Comparison of ENCODE assay signal across 9 mouse cellular contexts in the genomic region with DNA sequence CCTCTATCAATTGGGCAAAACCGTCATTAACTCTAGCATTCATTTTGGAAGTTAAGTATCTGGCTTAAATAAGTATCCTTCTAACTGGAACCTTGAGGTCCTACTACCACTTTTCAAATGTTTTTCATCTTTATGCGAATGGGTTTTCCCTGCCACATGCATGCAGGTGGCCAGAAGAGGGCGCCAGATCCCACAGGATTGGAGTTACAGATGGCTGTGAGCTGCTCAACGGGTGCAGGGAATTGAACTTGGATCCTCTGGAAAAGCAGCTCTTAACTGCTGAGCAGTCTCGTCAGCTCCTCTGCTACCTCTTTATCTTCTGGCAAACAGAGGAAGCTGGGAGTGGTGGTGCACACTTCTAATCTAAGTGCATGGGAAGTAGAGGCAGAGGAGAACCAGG. TPM values are rescaled to one million over a fixed set of nuclear protein-coding genes. Genes with fewer than 3 reads are reported as not detected.
DNase-seq lines count a peak whose midpoint lies in the region; ATAC-seq and TF ChIP-seq lines count a peak whose summit lies in the region.
"Had no signal": no experiment of that assay in that cellular context is flagged by ENCODE, and none has a peak within 500 bp of the region (broad histone marks: within the 10 kb centered on the region; RNA-seq: fewer than 3 reads in every experiment).

No protein-coding gene starts in this region.

- DNase-seq in kidney, postnatal 4 days = peak; percentile 65
- DNase-seq in MEL (ENCODE audit: low read depth, low spot score) = peak; percentile 82
- DNase-seq in c-Kit-positive CD71-positive TER-119-positive erythroid progenitor cells, embryonic 14.5 days (ENCODE audit: low spot score) = peak; percentile 56
- DNase-seq in heart, postnatal 25 days (ENCODE audit: low spot score) = no peak
- no peak for DNase-seq in ovary, postnatal 36 days (ENCODE audit: low spot score)

- no peak overlapping the region for H3K27ac ChIP-seq in kidney, embryonic 14.5 days (ENCODE audit: low read depth, low read length)
- no peak overlapping the region for H3K27ac ChIP-seq in MEL (ENCODE audit: control insufficient read depth, low read depth, low read length)
- no peak overlapping the region for H3K27ac ChIP-seq in small intestine, adult 2 months (ENCODE audit: insufficient read depth, low read depth, low read length)
- H3K27ac ChIP-seq: neural tube, embryonic 13.5 days had no signal

- no peak for TF ChIP-seq POLR2A in MEL (IDR thresholded peaks at IDR 0.05; ENCODE audit: control insufficient read depth in 1 of 2, insufficient read depth in 1 of 2, low read depth in 1 of 2, low read length in 2 of 2, poor library complexity in 1 of 2)
- TF ChIP-seq POLR2A in small intestine, adult 2 months (IDR thresholded peaks at IDR 0.05; ENCODE audit: low read depth, low read length) = no peak

- H3K79me2 ChIP-seq in MEL (ENCODE audit: control insufficient read depth, insufficient read depth, low read length, poor library complexity) = no peaks in the 10 kb centered on the region

- WGBS in kidney, embryonic 14.5 days = 53% methylated on average over 5 of the region's 5 CpGs
- WGBS in small intestine, adult 2 months = 63% methylated on average over 5 of the region's 5 CpGs

- peak; percentile 79 for TF ChIP-seq RAD21 in MEL (IDR thresholded peaks at IDR 0.05; ENCODE audit: low read depth, low read length)

- no peak overlapping the region for H3K9ac ChIP-seq in kidney, embryonic 14.5 days (ENCODE audit: low read depth, low read length)
- H3K9ac ChIP-seq in MEL (ENCODE audit: control insufficient read depth, low read depth, low read length, poor library complexity, severe bottlenecking) = no peak overlapping the region
- H3K9ac ChIP-seq: neural tube, embryonic 13.5 days had no signal

- intact Hi-C loops in heart, postnatal 25 days (cut with DNase I) = no loop called here

- H3K9me3 ChIP-seq in kidney, embryonic 14.5 days (ENCODE audit: control insufficient read depth, low read length) = no peaks in the 10 kb centered on the region
- H3K9me3 ChIP-seq in MEL (replicated peaks; ENCODE audit: insufficient read depth, low read length) = no peaks in the 10 kb centered on the region
- H3K9me3 ChIP-seq: neural tube, embryonic 13.5 days had no signal

- no peak overlapping the region for H3K4me3 ChIP-seq in kidney, embryonic 14.5 days (ENCODE audit: low read length)
- H3K4me3 ChIP-seq in MEL (ENCODE audit: control insufficient read depth in 1 of 2, insufficient read depth in 1 of 2, low read depth in 2 of 2, low read length in 2 of 2) = no peak overlapping the region
- H3K4me3 ChIP-seq in small intestine, adult 2 months (ENCODE audit: low read depth, low read length) = no peak overlapping the region
- H3K4me3 ChIP-seq: neural tube, embryonic 13.5 days had no signal

- TF ChIP-seq EP300 in MEL (IDR thresholded peaks at IDR 0.05; ENCODE audit: low read depth in 1 of 2, low read length in 2 of 2) = no peak

- ATAC-seq in kidney, embryonic 14.5 days (ENCODE audit: low FRiP score, low TSS enrichment) = no peak

- peak; percentile 92 to 96 (median 94) for TF ChIP-seq CTCF in MEL (IDR thresholded peaks at IDR 0.05 in 2 of 3, conservative IDR thresholded peaks at IDR 0.05 in 1 of 3; ENCODE audit: control insufficient read depth in 1 of 3, insufficient read depth in 1 of 3, low read depth in 2 of 3, low read length in 3 of 3, poor library complexity in 1 of 3, severe bottlenecking in 1 of 3)
- peak; percentile 70; the same call in 1 of the 2 replicates for TF ChIP-seq CTCF in small intestine, adult 2 months (IDR thresholded peaks at IDR 0.05; ENCODE audit: extremely low read depth, insufficient read length, insufficient replicate concordance, low read depth, low read length)

- H3K36me3 ChIP-seq in kidney, embryonic 14.5 days (ENCODE audit: control insufficient read depth, insufficient read depth, low read length) = no peaks in the 10 kb centered on the region
- peaks cover 0 to 3% of the 10 kb centered on the region in 2 experiments; a peak in 2 of 4 replicates for H3K36me3 ChIP-seq in MEL (ENCODE audit: control insufficient read depth in 1 of 2, insufficient read depth in 2 of 2, low read length in 2 of 2)
- H3K36me3 ChIP-seq in small intestine, adult 2 months (ENCODE audit: control insufficient read depth, insufficient read depth, low read length) = no peaks in the 10 kb centered on the region
- H3K36me3 ChIP-seq: neural tube, embryonic 13.5 days had no signal

- no peaks in the 10 kb centered on the region for H3K27me3 ChIP-seq in kidney, embryonic 14.5 days (ENCODE audit: control insufficient read depth, insufficient read depth, low read length)
- no peaks in the 10 kb centered on the region for H3K27me3 ChIP-seq in MEL (ENCODE audit: control insufficient read depth in 1 of 2, insufficient read depth in 2 of 2, low read length in 2 of 2)
- H3K27me3 ChIP-seq in small intestine, adult 2 months (ENCODE audit: control insufficient read depth, insufficient read depth, low read length) = no peaks in the 10 kb centered on the region
- H3K27me3 ChIP-seq: neural tube, embryonic 13.5 days had no signal

- H3K4me2 ChIP-seq in kidney, embryonic 14.5 days (replicated peaks; ENCODE audit: low read depth, low read length) = no peak overlapping the region
- H3K4me2 ChIP-seq: neural tube, embryonic 13.5 days had no signal

- H3K4me1 ChIP-seq in kidney, embryonic 14.5 days (ENCODE audit: control insufficient read depth, insufficient read depth, low read length) = no peaks in the 10 kb centered on the region
- H3K4me1 ChIP-seq in MEL (ENCODE audit: control insufficient read depth in 1 of 2, insufficient read depth in 2 of 2, low read length in 2 of 2) = peaks cover 0 to 4% of the 10 kb centered on the region in 2 experiments; a peak in 2 of 4 replicates
- peaks cover 1% of the 10 kb centered on the region; the same call in 1 of the 2 replicates for H3K4me1 ChIP-seq in small intestine, adult 2 months (ENCODE audit: control insufficient read depth, insufficient read depth, insufficient read length, low read length)

TF ChIP-seq in MEL, 35 proteins besides CTCF, POLR2A, EP300 and RAD21:
- no peak for TF ChIP-seq MEF2A (IDR thresholded peaks at IDR 0.05; ENCODE audit: extremely low read depth, insufficient replicate concordance, low read depth, low read length, poor library complexity, severe bottlenecking)
- peak; percentile 65 for TF ChIP-seq ZC3H11A (IDR thresholded peaks at IDR 0.05; ENCODE audit: low read depth, low read length)
- peak; percentile 71 for TF ChIP-seq SMC3 (IDR thresholded peaks at IDR 0.05; ENCODE audit: low read depth, low read length)
- peak; percentile 52; the same call in 1 of the 2 replicates for TF ChIP-seq ZNF384 (IDR thresholded peaks at IDR 0.05; ENCODE audit: low read depth, low read length)
TF ChIP-seq in MEL: peak in this region for 3.

RNA-seq across cellular contexts. Expression of a gene that starts 5.7 kb away (rescaled TPM):
- polyA plus RNA-seq in kidney, embryonic 14.5 days (2014; fragmentation: Nextera tagmentation; extraction: Ambion mirVana) = 51.1 and 78.4 TPM in 2 replicates
- 13.3 and 14.0 TPM in 2 replicates for total RNA-seq in MEL (2012; rRNA removed)
- 10 to 100 TPM in 1 of 2 experiments, not detected in 1; 55.1 TPM for polyA plus RNA-seq in MEL (2012; ENCODE audit: insufficient read depth in 1 of 2, insufficient read length in 2 of 2, low read depth in 1 of 2, low replicate concordance in 2 of 2, missing spikeins in 1 of 2)
- 16.9 and 26.4 TPM in 2 replicates for polyA plus RNA-seq in small intestine, adult 2 months (2012; rRNA removed)
- 1 to 10 TPM; 7.7 to 8.1 TPM for total RNA-seq in heart, postnatal 25 days (2021)

RNA-seq across cellular contexts. Expression of a gene that starts 5.7 kb away (rescaled TPM):
- polyA plus RNA-seq in kidney, embryonic 14.5 days (2014; fragmentation: Nextera tagmentation; extraction: Ambion mirVana) = 0.09 and 0.14 TPM in 2 replicates
- total RNA-seq in MEL (2012; rRNA removed) = not detected in 2 replicates
- polyA plus RNA-seq in MEL (2012; ENCODE audit: insufficient read depth in 1 of 2, insufficient read length in 2 of 2, low read depth in 1 of 2, low replicate concordance in 2 of 2, missing spikeins in 1 of 2) = under 1 TPM in 1 of 2 experiments, not detected in 1; 0.24 TPM
- polyA plus RNA-seq in small intestine, adult 2 months (2012; rRNA removed) = not detected in 2 replicates
- total RNA-seq in heart, postnatal 25 days (2021) = under 1 TPM in 1 of 2 experiments, not detected in 1; 0.11 TPM
- total RNA-seq: left cerebral cortex, postnatal 10 days had no signal

RNA-seq across cellular contexts. Expression of a gene that starts 12.0 kb away (rescaled TPM):
- 4.6 and 5.4 TPM in 2 replicates for polyA plus RNA-seq in kidney, embryonic 14.5 days (2014; fragmentation: Nextera tagmentation; extraction: Ambion mirVana)
- 0.19 TPM in 1 of 2 replicates, not detected in the other for total RNA-seq in MEL (2012; rRNA removed)
- under 1 TPM in 1 of 2 experiments, not detected in 1; 0.13 TPM for polyA plus RNA-seq in MEL (2012; ENCODE audit: insufficient read depth in 1 of 2, insufficient read length in 2 of 2, low read depth in 1 of 2, low replicate concordance in 2 of 2, missing spikeins in 1 of 2)
- 6.4 and 7.0 TPM in 2 replicates for polyA plus RNA-seq in small intestine, adult 2 months (2012; rRNA removed)
- 10 to 100 TPM in 1 of 2 experiments, 1 to 10 TPM in 1; 9.7 to 10.9 TPM for total RNA-seq in heart, postnatal 25 days (2021)

RNA-seq across cellular contexts. Expression of a gene that starts 15.3 kb away (rescaled TPM):
- 26.3 and 39.7 TPM in 2 replicates for polyA plus RNA-seq in kidney, embryonic 14.5 days (2014; fragmentation: Nextera tagmentation; extraction: Ambion mirVana)
- 0.10 and 0.15 TPM in 2 replicates for total RNA-seq in MEL (2012; rRNA removed)
- under 1 TPM in 1 of 2 experiments, not detected in 1; 0.88 TPM for polyA plus RNA-seq in MEL (2012; ENCODE audit: insufficient read depth in 1 of 2, insufficient read length in 2 of 2, low read depth in 1 of 2, low replicate concordance in 2 of 2, missing spikeins in 1 of 2)
- 14.2 and 14.3 TPM in 2 replicates for polyA plus RNA-seq in small intestine, adult 2 months (2012; rRNA removed)
- total RNA-seq in heart, postnatal 25 days (2021) = 10 to 100 TPM; 38.9 to 40.4 TPM

RNA-seq across cellular contexts. Expression of a gene that starts 17.5 kb away (rescaled TPM):
- polyA plus RNA-seq in kidney, embryonic 14.5 days (2014; fragmentation: Nextera tagmentation; extraction: Ambion mirVana) = 0.14 TPM in 1 of 2 replicates, not detected in the other
- not detected in 2 replicates for total RNA-seq in MEL (2012; rRNA removed)
- under 1 TPM in 1 of 2 experiments, not detected in 1; 0.10 TPM for polyA plus RNA-seq in MEL (2012; ENCODE audit: insufficient read depth in 1 of 2, insufficient read length in 2 of 2, low read depth in 1 of 2, low replicate concordance in 2 of 2, missing spikeins in 1 of 2)
- 0.04 TPM in 2 replicates for polyA plus RNA-seq in small intestine, adult 2 months (2012; rRNA removed)
- not detected for total RNA-seq in heart, postnatal 25 days (2021)
- polyA plus RNA-seq: neural tube, embryonic 13.5 days had no signal

Comparison
In these comparisons a context has a peak if more than half of its experiments do, and no peak if none do; other contexts are left out.
1. DNase-seq: peak in kidney, postnatal 4 days (2 of 2), MEL (single experiment) and c-Kit-positive CD71-positive TER-119-positive erythroid progenitor cells, embryonic 14.5 days (single experiment); none in heart, postnatal 25 days (single experiment) and ovary, postnatal 36 days (single experiment).